Mouse (Mus musculus) skeletal muscle tissue, adult 2 months (tissue): ENCODE results near the gene Gstm4.

Experiments
- DNase-seq: peaks from one replicate; pipeline ENCODE4 v3.0.0-alpha.2; 2012; ENCODE audit warnings: low read depth, low spot score

The Gstm4 gene

DNA sequence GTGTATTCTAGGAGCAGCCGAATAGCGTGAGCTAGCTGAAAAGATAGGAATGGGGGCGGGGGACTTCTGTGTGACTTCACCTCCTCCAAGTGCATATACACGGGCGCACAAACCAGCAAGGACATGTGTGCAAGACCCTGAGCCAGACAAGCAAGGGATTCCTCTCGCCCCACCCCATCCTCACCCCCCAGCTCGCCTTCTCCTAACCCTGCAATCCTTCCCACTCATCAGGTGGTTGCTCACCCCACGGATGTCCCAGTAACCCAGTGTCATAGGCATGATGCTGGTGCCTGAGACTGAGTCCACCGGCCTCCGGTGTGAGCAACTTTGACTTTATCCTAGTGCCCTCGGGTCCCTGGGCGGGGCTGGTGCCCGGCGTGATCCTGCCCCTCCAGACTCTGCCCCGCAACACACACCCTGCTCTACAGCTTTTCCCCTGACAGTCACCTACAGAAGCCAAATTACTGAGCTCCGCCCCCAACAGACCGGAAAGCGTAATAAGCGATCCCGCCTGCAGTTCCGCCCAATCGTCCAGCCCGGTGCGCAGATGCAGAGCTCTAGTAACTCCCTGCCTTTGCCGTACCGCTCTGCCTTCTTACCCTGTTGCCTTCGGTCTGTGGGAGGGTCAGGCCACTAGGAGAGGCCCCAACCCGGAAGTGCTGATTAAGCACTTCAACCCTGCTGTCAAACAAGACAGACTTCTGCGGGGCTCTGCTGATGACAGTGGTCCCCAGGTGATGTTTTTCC, at the start of gene Gstm4:
Gene Gstm4, minus strand, starts transcription at position 501 of the 747 bp plus-strand sequence.
- peak; percentile 91 for DNase-seq

DNA sequence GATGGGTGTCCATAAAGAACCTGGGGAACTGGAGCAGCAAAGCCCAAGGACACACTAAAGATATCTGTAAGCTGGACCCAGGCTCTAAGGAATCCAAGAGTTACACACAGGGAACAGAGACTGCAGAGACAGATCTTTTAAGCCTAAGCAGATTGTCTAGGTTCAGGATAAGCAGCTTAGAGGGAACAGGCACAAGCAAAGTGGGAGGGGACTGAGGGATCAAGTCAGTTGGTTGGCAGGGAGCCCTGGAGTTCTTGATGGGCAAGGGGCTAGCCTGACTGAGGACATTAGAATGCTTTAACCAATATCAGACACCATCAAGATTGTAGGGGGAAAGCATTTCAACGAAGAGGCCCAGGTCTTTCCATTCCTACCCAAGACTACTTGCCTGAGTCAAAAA, 49.5 kb upstream of the Gstm4 start:
- no peak for DNase-seq

DNA sequence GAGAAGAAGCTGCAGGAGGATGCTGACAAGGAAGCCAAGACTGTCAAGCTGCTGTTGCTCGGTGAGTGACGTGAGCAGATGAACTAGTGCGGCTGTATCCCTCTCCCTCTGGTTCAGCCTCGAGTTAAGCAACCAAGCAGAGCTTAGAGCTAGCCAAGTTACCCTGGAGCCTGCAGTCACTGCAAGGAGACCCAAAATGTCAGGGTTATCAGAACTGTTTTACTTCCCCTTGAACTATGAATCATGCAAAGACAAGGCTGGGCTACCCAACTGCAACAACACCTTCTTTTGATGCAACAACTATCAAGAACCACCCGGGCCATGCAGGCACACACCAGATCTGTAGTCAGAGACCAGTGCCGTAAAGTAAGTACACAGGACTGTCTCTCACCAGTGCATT, 48.6 kb upstream of the Gstm4 start:
- DNase-seq, result no peak

DNA sequence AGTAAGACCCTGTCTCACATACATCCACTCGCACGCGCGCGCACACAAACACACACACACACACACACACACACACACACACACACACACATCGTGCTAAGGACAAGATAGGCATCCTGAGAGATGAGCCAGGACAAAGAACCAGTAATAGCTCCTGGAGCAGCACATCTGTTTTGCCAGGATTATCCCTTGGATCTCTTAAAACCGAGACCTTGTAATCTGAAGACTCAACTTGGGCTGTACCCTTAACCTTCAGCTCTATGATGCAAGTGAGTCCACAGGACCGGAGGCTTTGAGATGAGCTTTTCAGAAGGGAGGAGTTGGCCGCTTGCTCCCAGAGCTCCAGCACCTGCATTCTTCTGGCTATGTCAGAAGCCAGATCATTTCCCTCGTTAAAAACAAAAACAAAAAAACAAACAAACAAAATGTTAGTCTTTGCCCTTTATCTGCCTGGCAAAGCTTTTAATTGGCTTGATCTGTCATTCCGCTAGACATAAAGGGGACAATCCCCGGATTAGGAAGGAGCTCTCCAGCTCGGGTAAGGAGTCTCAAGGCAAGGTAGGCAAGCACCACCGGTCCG, 47.9 kb upstream of the Gstm4 start, which contains the start of gene Gnat2:
Gene Gnat2, plus strand, starts transcription at position 254 of the 580 bp plus-strand sequence.
- DNase-seq, result no peak

DNA sequence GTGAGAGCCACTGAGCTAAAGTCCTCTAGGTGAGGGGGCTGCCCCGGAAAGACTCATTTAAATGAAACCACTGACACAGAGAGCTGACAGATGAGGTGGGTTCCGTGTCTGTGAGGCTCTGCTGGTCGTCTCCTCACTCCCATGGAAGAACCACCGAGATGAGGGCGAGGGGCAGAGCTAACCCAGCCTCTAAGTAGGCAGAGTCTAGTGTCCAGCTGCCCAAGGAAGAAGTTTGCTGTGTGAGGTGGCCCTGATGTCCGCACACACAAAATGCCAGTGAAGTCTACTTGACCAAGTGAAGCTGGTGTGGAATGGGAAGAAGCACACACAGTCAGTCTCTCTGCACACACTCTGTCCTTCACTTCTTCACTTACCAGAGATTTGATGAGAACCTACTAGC, 47.3 kb upstream of the Gstm4 start:
- DNase-seq, result no peak

DNA sequence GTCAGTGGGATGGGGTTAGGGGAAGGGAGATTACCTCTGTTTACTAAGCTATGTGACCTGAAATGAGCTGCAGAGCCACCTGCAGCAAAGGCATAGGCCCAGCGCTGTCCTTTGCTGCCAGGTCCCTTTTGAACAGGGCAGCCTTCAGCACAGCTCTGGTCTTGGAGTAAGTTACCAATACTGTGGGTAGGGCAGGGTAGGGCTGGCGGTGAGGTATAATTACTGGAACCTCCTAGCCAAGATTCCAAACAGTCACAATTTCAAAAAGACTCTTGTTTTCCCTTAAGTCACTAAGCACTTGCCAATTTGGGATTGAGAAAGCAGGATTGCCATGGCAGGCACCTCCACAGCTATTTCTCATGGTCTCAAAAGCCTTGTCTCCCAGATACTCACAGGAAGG, 45.9 kb upstream of the Gstm4 start:
- no peak for DNase-seq

DNA sequence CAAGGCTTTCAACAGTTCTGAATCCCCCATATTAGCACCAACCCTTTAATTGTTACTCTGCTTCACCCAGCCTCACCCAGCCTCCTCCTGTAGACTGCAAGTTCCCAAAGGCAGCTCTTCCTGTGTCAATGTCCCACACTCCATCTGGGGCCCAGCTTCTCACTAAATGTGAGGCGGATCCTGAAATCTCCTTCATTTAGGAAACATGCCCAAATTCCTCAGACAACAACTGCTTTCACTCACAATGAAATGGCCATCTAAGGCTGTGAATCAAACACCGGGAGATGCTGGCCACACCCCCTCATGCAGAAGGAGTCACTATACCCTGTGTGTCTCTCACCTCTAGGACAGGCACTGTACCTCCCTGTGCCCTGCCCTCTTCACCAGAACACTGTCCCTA, 45.2 kb upstream of the Gstm4 start:
- no peak for DNase-seq

DNA sequence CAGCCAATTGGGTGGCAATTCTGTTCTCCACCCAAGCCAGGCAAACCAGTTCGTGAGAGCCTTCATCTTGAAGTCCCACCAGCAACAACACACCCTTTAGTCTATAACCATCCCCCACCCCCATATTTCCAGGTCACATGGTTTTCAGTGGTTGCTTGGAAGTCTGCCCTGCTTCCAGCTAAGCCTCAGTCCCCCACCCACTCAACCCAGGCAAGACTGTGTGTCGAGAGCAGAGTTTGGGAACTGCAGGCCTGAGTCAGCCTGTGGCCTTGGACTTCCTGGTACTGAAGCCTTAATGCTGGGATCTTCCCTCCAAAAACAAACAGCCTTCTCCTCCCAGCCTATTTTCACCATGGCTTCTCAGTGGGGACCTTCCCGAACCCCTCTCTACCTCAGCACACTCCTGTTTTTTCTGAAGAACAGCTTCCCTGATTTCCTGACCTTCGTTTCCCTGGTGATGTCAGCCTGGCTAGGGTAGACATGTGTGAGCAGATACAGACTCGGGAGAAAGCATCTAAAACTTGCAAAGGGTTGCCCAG, 44.2 kb upstream of the Gstm4 start:
- no peak for DNase-seq

DNA sequence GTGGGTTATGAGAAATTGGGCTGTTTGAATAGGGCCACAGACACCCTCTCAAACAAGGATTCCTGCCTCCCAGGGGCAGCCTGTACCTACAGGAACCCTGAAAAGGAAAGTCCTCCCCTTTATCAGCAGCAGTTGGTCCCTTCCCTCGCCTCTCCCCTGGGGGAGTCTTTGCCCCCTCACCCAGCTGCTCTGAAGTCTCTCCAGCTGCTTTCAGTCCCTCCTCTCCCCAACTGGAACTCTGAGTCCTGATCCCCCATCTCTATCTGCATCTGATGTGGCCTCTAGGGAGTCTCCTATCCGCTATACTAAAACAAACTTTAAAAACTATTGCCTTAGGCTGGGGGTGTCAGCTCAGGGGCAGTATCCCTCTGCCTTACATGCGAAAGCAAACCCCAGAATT, 42.6 kb upstream of the Gstm4 start:
- DNase-seq, result no peak

DNA sequence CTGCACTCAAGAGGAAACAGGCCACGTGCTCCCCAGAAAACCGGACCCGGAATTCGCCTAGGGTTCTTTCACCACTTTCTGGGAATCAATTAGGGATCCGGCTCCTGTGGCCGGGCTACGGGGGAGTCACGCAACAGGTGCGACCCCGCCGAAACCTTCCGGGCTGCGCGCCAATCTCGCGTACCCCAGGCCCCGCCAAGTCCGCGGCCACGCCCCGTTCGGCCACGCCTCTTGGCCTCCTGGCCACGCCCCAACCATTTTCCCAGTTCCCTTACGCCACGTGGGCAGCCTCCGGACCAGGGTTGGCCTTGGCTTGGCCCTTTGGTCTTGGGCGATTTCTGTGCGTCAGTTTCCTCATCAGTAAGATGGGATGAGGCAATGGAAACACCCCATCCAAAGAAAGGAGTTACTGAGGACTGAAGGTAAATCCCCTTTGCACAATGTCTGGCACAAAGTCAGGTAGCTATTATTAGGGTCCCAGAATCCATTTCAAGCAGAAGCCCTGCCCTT, 41.8 kb upstream of the Gstm4 start, which contains the start of gene Ampd2:
Gene Ampd2, minus strand, starts transcription at position 182 of the 510 bp plus-strand sequence.
- DNase-seq, result peak; percentile 67

DNA sequence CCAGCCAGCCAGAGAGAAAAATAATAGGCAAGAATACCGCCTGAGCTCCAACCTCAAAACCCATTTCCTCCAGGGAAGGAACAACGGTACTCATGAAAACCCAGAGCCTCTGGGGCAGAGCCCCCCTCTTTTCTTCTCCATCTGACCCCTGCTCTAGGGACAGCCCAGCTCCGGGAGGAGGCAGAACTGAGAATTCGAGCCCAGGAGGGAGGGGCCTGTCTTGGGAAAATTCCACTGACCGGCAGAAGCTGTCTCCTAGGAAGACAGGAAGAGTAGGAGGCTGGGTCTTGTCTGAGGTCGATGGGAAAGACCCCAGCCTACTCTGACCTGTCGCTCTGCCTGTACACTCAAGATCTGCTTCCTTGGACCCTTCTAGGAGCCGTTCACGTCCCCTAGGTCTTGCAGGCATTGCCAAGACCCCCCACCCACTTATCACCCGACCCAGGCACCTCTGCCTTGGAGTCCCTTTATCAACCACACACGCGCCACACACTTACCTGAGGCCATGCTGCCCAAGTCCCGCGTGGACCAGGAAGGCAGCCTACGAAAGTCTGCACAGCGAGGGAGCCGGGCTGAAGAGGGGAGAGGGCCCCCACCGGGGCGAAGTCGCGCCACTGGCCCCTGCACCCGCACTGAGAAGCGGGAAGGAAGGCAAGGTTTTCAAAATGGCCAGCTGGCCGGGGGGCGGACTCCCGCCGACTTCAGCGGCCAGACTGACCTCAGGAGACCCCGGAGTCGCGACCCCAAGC, 41.2 kb upstream of the Gstm4 start:
- peak; percentile 82 for DNase-seq

DNA sequence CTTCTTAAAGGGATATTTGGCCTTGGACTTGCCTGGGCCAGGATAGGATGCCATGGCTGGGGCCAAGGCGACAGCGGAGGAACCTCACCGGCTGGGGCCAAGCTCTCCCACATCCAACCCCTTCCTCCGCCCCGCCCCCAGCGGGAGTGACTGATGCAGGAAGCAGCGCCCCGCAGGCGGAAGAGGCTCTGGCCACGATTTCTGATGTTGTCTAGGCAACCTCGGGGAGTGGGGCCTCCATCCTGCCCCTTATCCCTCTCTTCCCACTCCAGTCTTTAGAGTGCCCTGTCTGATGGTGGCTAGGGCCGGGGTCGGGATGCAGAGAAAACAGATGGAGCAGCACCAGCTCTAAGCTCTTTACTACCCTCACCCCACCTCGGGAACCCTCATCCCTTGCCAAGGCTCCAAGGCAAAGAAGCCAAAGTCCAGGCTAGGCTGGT, 40.6 kb upstream of the Gstm4 start:
- peak; percentile 84 for DNase-seq

DNA sequence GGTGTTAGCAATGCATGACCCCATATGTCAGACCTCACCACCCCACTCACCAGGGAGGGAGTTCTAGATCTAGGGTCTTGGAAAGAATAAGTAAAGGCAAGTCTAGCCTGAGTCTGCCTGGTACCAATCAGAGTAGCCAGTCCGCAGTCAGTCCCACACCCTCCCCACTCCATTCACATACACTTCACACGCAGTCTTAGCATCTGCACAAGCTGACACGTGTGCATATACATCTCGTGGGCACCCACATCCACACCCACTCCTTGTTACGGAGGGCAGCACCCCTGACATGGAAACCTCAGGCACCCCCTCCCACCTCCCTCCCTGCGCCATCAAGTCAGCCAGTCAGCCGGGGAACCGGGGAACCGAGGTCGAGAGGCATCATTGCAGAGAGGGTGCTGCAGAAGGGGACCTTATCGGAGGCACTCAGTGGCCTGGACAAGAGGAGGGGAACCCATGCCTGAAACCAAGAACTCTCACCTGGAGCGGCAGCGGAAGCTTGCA, 40.1 kb upstream of the Gstm4 start:
- DNase-seq, result no peak

DNA sequence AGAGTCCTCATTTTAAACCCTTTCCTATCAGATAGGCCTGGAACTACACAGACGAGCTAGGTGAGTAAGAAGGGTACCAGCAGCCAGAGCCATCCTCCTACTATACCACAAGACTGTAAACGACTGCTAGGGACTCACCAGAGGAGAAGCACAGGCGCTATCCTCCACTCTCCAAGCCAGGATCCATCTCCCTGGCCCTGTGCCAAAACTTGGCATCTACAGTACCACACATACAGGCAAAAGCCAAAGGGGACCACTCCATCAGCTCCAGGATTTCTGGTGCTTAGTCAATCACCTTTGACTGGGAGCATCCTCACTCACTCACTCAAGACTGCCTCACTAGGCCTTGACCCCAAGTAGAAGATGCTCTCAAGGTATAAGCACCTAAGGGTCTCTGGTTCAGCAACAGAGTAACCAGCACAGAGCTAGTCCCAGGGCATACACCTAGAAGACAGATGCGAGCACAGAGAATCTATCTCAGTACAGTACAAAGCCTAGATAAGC, 39.3 kb upstream of the Gstm4 start:
- no peak for DNase-seq

DNA sequence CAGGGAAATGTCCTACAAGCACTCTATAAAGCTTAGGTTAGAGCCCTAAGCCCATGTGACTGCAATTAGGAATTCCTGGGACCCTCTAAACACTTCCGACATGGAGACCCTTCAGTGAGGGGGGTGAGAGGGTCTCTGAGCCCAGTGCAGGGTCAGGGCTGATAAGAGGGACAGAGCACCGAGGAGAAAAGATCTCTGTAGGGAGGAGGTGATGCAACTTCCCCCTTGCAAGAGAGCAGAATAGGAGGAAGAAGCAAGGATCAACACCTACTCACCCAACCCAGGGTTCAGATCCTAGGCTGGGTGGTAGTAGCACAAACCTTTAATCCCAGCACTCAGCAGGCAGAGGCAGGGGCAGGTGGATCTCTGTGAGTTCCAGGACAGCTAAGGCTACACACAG, 38.5 kb upstream of the Gstm4 start:
- DNase-seq, result no peak

DNA sequence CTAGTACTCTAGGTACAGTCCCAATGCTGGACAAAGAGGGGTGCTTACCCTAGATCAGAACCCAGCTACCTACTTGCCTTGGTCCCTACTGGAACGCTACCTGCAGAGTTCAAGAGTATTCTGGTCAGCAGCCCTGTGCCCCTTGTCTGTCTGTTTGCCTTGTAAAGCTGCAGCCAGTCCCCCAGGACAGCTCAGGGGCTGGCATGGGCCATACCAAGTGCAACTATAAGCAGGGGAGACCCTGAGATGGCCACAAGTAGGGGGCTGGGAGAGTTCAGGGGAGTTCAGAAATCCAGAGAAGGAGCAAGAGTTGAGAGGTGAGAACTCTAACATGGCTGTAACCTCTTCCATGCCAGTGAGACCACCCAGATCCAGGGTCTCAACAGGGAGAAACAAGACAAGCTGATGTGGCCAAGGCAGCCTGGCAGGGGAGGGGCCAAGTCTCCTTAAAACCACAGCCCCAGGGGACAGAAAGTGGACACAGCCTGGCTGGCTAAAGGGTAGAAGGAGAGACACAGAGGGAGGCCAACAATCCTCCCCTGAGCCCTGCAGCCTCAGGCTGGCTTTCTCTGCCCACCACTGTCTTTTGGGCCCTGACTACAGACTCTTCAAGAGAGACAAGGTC, 37.7 kb upstream of the Gstm4 start:
- no peak for DNase-seq

DNA sequence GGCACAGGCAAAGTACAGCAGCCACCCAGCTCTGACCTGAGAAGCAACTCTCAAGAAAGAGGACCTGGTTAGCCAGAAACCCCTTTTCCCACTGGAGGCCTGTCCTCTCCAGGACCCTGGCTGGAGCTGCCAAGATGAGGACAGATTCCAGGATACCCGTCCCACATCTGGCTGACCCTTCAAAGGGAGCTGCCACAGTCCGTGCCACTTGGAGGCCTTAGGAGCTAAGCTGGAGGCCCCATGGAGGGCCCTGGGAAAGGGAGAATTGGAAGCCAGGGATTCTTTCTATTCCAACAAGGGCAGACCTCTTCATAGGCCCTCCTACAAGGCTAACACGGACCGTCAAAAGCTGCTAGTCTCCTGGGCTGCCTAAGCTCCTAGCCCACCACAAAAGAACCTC, 37.0 kb upstream of the Gstm4 start:
- DNase-seq, result no peak

DNA sequence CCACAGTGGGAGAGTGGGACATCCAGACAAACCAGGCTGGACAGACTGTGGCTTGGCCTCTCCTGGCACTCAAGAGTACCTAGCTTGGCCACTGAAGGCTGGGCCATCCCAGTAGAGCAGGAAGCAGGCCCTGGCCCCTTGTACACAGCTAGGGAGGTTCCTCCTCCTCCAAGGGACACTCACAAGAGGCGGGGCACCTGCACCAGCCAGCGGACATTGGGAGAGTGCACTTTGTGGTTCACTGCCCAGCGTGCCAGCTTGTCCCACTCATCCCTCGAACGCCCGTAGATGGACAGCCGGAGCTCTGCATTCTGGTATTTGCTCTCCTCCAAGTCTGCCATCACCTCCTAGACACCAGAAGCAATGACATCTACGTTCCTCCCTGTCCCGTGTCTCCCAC, 32.1 kb upstream of the Gstm4 start:
- no peak for DNase-seq

DNA sequence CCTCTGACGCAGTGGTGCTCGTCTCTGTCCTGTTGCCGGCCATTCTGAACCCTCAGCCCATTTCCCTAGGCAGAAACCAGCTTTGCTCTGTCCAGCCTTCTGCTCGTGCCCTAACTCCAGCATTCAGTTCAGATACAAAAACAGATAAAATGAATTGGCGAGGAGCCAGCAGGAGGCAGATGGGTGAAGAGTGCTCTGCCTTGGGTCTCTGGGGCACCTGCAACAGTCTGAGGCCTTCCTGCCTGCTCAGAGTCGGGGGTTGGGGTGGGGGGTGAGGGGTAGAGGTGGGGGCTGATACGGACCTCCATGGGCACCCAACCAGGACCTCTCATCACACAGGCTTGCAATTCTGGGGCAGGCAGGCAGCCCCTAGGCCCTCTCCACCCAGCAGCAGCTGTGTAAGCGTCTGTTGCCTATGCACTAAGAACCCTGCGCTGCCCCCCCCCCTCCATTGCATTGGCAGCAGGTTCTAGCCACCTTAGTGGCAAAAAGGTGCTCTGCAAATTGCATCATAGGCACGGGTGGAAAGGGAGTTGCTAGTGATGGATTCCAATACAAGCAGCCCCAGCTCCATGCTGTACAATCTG, 28.4 kb upstream of the Gstm4 start:
- DNase-seq, result no peak

DNA sequence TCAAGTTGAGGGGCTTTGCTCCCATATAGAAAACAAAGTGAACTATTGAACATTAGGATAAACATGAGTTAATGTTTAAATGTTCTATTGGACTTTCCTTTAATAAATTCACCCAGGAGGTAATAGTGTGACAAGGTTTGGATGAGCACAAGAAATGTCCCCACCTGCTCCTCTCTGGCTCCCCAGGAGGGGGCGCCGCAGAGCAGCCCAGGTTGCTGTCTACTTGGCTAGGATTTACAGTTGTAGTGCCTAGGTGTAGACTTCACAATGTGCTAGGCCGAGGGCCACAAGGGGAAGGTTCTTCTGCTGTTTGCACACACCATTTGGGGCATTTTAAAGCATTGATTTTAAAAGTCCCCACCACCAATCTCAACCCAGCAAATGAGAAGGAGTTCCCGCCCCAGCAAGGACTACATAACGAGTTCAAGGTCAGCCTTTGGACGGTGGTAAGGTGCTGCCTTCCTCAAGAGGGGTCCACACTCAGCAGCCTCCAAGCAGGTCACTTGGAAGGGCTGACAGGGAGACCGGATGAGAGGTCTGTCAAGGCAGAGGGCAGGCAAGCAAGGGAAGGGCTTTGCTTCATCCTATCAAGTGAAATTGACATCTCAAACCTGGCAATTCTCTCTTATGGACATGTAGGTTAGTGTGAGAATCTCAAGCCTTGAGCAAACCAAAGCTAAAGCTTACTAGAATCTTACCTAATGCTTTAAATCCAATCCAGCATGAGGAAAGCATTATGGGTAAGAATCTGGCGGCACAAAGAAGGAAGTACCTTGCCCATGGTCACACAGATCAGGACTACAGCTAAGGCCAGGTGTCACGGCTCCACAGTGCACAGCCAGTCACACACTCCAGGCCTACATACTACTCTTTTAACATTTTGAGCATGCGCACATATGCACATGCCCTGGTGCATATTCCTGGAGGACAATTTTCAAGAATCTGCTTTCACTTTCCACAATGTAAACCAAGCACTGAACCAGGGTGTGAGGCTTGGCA, 25.9 kb upstream of the Gstm4 start:
- DNase-seq, result peak; percentile 57
